Mouse (Mus musculus): ENCODE data around the gene Dnajb3.
"Not testable (repeated sequence)": the region's sequence is repeated elsewhere in the genome, so short reads cannot be mapped to it uniquely, and the experiment has no call there.

Gene Dnajb3

DNA sequence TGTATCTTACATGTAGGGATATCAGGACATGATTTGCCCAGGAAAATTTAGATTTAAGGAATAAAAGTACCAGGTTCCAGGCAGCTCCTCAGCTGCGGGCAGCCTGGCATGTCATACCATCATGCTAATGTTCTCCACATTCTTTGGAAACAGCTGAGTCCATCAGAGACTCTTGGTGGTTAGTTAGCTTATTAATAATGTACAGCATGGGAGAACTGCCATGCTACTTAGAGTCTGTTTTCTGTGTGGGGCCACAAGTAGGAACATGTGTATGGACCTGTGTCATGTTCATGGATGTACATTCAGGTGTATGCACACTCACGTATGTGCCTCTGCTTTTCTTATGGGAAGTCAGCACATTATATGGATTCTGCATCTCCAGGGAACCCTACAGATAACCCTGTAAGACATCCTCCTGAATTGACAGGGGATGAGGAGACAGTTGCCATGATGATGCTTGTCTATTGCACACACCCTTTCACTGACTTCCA is 8.9 kb upstream of the Dnajb3 start:
- DNase-seq = no peak

DNA sequence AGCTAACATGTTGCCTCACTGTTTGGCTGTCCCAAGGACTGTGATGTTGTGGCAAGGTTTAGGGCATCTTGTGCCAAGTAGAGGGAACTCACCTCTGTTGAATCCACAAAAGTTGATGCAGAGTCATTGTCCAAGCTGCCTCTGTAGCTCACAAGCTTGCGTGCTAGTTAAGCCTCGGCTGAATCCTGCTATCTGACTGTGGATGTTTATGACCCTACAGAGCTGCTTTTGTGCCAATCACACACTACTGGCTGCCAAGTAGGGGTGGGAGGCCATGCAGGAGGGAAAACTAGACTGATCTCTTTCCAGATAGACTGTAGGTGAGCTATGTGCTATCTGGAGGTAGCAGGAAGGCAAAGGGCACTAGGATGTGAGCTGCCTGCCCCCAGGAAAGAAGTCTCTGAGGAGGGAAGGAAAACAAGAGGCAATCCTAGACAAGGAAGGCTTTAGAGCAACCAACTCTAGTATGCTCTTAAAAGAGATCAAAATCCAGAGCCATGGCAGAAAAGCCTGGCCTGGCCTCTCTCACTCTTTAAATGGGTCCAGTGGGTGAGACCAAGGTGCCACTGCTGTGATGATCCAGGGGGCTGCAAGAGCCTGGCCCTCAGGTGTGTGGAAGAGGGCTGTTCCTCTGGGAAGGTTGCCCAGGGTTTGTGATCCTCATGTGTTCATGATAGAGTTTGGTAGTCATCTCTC is 8.3 kb upstream of the Dnajb3 start:
- DNase-seq = no peak

DNA sequence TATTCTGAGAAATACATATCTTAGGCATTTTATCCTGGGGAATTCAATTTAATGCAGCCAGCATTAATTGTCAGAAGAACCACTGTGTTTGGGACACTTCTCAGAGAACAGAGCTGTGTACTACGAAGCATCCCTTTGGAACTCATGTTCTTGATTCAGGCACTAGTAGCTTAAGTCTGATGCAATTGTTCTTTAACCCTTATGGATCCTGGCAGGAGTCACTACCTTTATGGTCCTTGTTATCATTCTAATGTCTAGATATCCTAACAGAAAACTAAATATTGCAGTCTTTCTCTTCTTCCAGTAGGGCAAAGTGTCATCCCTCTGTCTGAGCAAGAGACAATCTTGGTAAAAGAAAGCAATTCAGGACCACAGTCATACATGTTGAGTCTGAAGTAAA is 7.5 kb upstream of the Dnajb3 start:
- DNase-seq = no peak

DNA sequence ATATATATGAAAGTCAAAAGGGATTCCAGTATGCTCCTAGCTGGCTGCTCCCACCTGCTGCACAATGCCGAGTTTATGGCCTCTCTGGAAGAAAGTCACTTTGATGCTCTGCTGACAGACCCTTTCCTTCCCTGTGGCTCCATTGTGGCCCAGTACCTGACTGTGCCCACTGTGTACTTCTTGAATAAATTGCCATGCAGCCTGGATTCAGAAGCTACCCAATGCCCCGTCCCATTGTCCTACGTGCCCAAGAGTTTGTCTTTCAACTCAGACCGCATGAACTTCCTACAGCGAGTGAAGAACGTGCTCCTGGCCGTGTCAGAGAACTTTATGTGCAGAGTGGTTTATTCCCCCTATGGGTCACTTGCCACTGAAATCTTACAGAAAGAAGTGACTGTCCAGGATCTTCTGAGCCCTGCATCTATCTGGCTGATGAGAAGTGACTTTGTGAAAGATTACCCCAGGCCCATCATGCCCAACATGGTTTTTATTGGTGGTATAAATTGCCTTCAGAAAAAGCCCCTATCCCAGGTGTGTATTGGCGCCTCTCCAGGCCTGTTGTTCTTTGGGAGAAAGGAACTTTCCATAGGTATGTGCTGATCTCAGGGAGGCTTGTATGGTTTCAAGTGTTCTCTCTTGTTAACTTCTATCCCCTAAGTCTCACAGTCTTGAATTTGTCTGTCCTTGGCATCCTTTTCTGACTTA is 6.9 kb upstream of the Dnajb3 start:
- no peak for DNase-seq

DNA sequence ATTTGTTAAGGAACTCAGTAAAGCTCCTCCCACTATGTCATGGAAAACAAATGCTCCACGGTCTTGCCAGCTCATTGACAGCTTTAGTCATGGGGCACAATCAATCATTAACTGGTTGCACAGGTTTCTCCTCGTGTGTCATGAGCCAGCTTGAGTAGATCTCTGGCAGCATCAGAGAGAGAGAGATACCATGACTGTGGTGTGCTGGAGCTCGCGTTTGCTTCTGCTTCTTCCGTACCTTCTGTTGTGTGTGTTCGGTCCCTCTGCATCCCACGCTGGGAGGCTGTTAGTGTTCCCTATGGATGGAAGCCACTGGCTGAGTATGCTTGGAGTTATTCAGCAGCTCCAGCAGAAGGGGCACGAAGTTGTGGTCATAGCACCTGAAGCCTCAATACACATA is 6.2 kb upstream of the Dnajb3 start, which contains the start of gene Ugt1a1:
Gene Ugt1a1 (plus strand): TSS at position 148 of the 400 bp plus-strand sequence.
- no peak for DNase-seq

DNA sequence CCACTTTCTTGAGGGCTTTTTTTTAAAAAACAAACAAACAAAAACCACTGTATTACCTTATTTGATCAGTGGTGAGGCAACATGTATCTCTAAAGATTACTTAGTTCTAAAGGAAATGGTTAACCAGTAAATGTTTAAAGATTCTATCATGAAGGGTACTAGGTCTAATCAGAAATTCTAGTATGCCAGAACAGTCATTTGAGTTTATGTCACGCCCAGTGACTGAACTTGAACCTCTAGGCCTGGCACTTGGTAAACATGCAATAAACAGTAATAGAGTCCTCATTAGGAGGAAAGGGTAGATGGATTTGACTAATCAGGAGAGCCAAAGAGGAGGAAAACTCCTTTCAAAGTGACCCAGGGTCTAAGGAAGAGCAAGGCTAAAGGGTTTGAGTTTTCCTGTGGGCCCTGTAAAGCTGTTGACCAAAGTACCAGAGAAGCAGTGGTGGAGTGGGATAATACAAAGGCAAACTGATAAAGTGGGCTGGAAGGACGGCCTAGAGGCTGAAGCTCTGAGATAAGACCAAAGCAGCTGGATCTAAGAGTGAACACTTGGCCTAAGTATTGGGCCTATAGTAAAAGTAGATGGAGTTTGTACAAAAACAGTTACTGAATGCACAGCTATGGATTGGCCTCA is 1.4 kb upstream of the Dnajb3 start:
- no peak for DNase-seq

DNA sequence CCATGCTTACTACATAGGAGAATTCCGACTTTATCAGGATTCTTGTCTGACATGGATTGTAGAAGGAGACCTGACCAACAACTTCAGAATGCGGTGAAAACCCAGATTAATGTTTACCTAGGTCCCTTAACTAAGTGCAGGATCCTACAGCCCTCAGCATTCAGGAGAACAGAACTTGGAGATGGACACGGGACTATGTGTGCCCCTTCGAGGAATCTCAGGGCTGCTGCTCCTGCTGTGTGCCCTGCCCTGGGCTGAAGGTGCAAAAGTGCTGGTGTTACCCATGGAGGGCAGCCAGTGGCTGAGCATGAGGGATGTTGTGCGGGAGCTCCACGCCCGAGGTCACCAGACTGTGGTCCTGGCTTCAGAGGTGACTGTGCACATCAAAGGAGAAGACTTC is 5.1 kb downstream of the Dnajb3 start, which contains the start of gene Ugt1a2:
Gene Ugt1a2 (plus strand): TSS at position 146 of the 400 bp plus-strand sequence.
- DNase-seq = no peak

DNA sequence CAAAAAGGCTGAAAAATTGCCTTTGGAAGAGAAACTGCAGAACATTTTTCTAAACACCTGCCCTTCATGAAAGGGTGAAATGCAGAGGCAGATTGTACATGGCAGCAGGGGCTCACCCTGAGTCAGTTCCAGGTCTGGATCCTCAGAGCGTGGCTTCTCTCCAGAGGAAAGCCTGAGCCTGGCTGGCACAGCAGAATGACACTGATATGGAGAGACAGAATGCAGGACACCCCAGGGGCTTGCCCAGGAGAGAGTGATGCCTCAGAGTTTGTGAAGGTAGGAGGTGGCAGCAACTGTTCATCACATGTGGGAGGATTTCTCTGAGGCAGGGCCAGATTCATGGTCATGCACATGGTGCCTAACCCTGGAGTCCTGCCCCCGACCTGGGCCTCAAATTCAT is 5.6 kb downstream of the Dnajb3 start:
- no peak for DNase-seq

DNA sequence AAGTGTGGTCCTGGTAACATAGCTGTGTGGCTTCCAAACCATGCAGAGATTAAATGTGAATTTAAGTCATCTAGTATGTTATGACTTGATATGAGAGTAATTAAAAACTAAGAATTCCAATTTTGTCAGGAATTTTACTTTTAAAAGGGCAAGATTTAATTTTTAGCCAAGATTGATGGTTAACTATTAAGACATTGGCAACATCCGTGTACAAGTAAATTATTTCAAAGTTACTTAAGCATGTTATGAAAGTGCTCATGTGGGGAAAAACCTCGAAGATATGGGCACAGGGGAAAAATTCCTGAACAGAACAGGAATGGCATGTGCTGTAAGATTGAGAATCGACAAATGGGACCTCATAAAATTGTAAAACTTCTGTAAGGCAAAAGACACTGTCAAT is 8.1 kb downstream of the Dnajb3 start:
- no peak for DNase-seq

DNA sequence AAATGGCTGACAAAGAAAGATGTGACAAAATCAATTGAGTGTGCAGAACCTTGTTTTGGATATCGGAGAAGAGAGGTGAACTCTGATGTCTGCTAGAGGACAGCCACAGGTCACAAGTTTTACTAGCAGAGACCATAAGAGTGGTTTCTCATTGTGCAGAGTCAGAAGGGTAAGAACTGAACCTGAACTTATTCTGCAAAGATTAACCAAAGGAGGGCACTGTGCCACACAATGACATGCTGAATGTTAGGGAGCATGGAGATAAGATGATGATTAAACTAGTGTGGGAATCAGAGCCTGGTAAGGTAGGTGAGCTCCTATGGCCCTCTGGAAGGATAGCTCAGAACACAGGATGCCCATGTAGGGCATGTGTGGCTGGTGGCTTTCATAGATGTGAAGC is 9.9 kb downstream of the Dnajb3 start:
- no peak for DNase-seq

DNA sequence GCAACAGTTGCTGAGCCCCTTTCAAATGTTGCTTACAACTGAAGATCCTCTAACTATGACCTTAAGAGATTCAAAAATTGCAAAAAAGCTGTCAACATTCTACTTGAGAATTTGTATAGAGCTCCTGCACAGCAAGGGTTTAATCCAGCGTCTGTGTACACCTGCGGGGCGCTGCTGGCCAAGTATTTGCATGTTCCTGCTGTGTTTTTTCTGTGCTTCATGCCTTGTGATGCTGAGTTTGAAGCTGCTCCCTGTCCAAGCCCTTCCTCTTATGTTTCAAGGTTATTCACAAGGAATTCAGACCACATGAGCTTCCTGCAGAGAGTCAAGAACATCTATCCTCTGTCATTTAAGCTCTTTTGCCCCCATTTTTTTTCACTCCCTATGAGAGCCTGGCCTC is 13.4 kb downstream of the Dnajb3 start:
- DNase-seq = no peak

DNA sequence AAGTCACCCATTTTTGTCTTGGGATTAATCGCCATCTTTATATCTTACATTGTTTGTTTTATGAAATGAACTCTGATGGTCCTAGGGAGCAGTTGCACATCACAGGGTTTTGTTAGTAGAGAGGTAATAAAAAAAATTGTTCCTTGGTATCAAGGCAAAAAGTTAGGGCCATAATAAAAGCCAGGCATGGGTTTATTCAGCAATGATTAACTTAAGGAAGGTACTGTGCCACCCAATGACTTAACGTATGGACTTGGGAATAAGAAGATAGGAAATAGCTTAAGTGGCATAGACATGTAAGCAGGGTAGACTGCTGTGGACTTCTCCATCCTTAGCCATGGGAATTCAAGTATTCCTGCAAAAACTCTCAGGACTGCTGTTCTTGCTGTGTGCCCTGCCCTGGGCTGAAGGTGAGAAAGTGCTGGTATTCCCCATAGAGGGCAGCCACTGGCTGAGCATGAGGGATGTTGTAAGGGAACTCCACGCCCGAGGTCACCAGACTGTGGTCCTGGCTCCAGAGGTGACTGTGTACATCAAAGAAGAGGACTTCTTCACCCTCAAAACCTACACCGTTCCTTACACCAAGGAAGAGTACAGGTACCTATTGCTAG is 19.2 kb downstream of the Dnajb3 start:
- no peak for DNase-seq

DNA sequence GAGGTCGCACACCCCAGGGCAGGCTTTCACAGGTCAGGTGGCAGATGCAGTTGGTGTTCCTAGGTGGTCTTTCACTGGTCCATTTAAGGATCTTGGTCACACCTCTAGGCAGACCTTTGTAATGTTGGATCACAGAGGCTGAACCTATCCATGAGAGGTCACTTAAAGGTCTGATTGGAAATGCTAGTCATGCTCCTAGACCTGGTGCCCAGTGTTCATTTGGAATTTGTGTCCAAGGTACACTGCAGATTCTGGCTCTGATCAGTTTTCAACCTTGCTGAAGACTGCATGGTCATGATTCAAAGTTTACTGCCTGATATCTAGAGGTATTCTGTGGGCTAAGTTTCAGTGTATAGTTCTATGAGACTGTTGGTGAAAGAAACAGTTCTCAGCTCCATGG is 25.9 kb downstream of the Dnajb3 start:
- no peak for DNase-seq

DNA sequence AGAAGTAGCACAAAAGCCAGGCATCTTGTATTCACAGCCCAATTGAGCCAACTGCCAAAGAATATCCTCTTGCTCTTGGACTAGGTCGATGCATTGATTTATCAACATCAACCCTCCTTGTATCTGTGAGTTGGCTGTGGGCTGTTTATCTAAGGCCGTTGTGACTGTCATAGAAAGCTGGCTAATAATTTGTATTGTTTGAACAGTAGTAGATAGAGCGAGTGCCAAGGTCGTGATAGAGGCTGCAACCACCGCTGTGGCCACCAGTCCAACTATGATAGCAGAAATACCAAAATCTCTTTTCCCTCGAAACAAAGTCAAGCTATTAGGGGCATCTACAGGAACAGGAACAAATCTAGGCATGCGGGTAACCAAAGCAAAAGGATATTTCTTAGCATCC is 33.4 kb downstream of the Dnajb3 start:
- not testable (repeated sequence) for DNase-seq

DNA sequence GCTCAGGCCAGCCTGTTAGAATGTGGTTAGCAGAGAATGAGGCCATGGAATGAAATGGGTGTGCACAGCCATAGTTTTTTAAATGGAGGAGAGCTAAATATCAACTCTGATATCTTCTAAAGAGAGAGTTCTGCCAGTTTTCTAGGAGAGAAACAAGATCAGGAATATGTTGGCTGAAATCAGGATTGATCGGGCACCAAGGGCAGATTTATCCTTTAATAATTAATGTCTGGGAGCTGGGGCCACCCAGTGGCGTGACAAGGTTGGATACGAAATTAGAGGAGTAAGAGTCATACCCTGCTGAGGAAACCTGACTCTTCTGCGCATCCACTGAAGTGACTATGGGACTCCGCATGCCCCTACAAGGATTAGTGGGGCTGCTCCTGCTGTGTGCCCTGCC is 39.9 kb downstream of the Dnajb3 start, which contains the start of gene Ugt1a5:
Gene Ugt1a5 (plus strand): TSS at position 302 of the 400 bp plus-strand sequence.
- DNase-seq = no peak

DNA sequence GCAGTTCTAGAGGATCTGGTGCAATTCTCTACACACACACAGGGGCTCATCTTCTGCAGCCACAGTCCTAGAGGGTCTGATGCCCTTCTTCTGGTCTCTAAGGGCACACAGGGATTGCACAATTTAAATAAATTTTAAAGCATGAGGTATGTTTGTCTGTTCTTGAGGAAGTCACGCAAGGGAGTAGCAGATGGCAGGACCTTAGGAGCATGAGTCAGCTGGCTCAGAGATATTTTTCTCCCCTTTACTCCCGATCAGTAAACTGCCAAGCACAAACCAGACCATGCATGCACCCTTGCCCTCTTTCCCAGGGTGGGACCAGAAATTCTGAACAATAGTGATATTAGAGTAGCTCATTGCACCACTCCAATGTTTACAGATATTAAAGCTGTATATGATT is 47.2 kb downstream of the Dnajb3 start:
- no peak for DNase-seq

All from spleen, adult 18-20 months (tissue).